Mouse (Mus musculus): Measurements from ENCODE around the gene Ccdc173.
"Not testable (repeated sequence)": the region's sequence is repeated elsewhere in the genome, so short reads cannot be mapped to it uniquely, and the experiment has no call there.

The Ccdc173 gene

GRCm38 (mm10) chr2:69789429-69790069 lies at the start of gene Ccdc173, which contains the start of gene Phospho2:
TSS of gene Ccdc173 (minus strand) at chr2:69789575.
TSS of gene Phospho2 (plus strand) at chr2:69789623.
- peak; percentile 98 to 99 for DNase-seq (ENCODE audit: inconsistent age in 2 of 2, low spot score in 1 of 2)

GRCm38 (mm10) chr2:69838707-69839106 lies 49.3 kb upstream of the Ccdc173 start:
- DNase-seq (ENCODE audit: inconsistent age in 2 of 2, low spot score in 1 of 2), result no peak

GRCm38 (mm10) chr2:69837996-69838395 lies 48.6 kb upstream of the Ccdc173 start:
- DNase-seq (ENCODE audit: inconsistent age in 2 of 2, low spot score in 1 of 2), result no peak

GRCm38 (mm10) chr2:69837244-69837967 lies 48.0 kb upstream of the Ccdc173 start:
- DNase-seq (ENCODE audit: inconsistent age in 2 of 2, low spot score in 1 of 2), result no peak

- DNase-seq (ENCODE audit: inconsistent age in 2 of 2, low spot score in 1 of 2), result no peak
These were observed 40.7 kb upstream of the Ccdc173 start for GRCm38 (mm10) chr2:69830116-69830515.

- no peak for DNase-seq (ENCODE audit: inconsistent age in 2 of 2, low spot score in 1 of 2)
These were observed 40.3 kb upstream of the Ccdc173 start for GRCm38 (mm10) chr2:69829680-69830079.

GRCm38 (mm10) chr2:69828031-69828430 lies 38.7 kb upstream of the Ccdc173 start:
- DNase-seq (ENCODE audit: inconsistent age in 2 of 2, low spot score in 1 of 2), result no peak

GRCm38 (mm10) chr2:69826380-69826779 lies 37.0 kb upstream of the Ccdc173 start:
- DNase-seq (ENCODE audit: inconsistent age in 2 of 2, low spot score in 1 of 2), result no peak

GRCm38 (mm10) chr2:69825898-69826297 lies 36.5 kb upstream of the Ccdc173 start:
- DNase-seq (ENCODE audit: inconsistent age in 2 of 2, low spot score in 1 of 2), result no peak

- DNase-seq (ENCODE audit: inconsistent age in 2 of 2, low spot score in 1 of 2), result peak; percentile 54 to 85
These were observed 33.8 kb upstream of the Ccdc173 start for GRCm38 (mm10) chr2:69823129-69823677.

- peak; percentile 60 to 86 for DNase-seq (ENCODE audit: inconsistent age in 2 of 2, low spot score in 1 of 2)
These were observed 33.2 kb upstream of the Ccdc173 start for GRCm38 (mm10) chr2:69822361-69823128.

GRCm38 (mm10) chr2:69821711-69822110 lies 32.3 kb upstream of the Ccdc173 start, which contains the start of gene Klhl23:
TSS of gene Klhl23 (plus strand) at chr2:69821944.
- DNase-seq (ENCODE audit: inconsistent age in 2 of 2, low spot score in 1 of 2), result peak in 1 of 2 experiments; percentile 17

GRCm38 (mm10) chr2:69820201-69820600 lies 30.8 kb upstream of the Ccdc173 start:
- no peak for DNase-seq (ENCODE audit: inconsistent age in 2 of 2, low spot score in 1 of 2)

- no peak for DNase-seq (ENCODE audit: inconsistent age in 2 of 2, low spot score in 1 of 2)
These were observed 29.1 kb upstream of the Ccdc173 start for GRCm38 (mm10) chr2:69818350-69819085.

- DNase-seq (ENCODE audit: inconsistent age in 2 of 2, low spot score in 1 of 2), result no peak
These were observed 27.2 kb upstream of the Ccdc173 start for GRCm38 (mm10) chr2:69816575-69816974.

GRCm38 (mm10) chr2:69811349-69811748 lies 22.0 kb upstream of the Ccdc173 start:
- DNase-seq (ENCODE audit: inconsistent age in 2 of 2, low spot score in 1 of 2), result not testable (repeated sequence)

GRCm38 (mm10) chr2:69810169-69810568 lies 20.8 kb upstream of the Ccdc173 start:
- DNase-seq (ENCODE audit: inconsistent age in 2 of 2, low spot score in 1 of 2), result peak; percentile 66 to 82

- not testable (repeated sequence) for DNase-seq (ENCODE audit: inconsistent age in 2 of 2, low spot score in 1 of 2)
These were observed 15.3 kb upstream of the Ccdc173 start for GRCm38 (mm10) chr2:69804663-69805062.

- DNase-seq (ENCODE audit: inconsistent age in 2 of 2, low spot score in 1 of 2), result no peak
These were observed 14.4 kb upstream of the Ccdc173 start for GRCm38 (mm10) chr2:69803756-69804155.

- DNase-seq (ENCODE audit: inconsistent age in 2 of 2, low spot score in 1 of 2), result peak; percentile 85 to 96
These were observed 13.5 kb upstream of the Ccdc173 start for GRCm38 (mm10) chr2:69802911-69803312.

- DNase-seq (ENCODE audit: inconsistent age in 2 of 2, low spot score in 1 of 2), result no peak
These were observed 1.3 kb upstream of the Ccdc173 start for GRCm38 (mm10) chr2:69790722-69791121.

Measured in adrenal gland, adult (tissue).